Mouse (Mus musculus) stomach, postnatal 0 days (tissue): ENCODE measurements at regions not wholly inside any gene's neighbourhood (a gene's known extent, or its start where the extent isn't known, plus 50 kb on each side); places are given as distances from the start of the nearest gene placed in this dataset.
A peak's percentile ranks its signal among the peaks of the same experiment; 100 is the strongest.

Experiments used
- ATAC-seq: fragments of 200-750 bp; cut with Nextera tagmentation; 2 replicates; pipeline ENCODE4 v1.8.0; 2017; ENCODE audit not compliant: low FRiP score, low TSS enrichment
- DNase-seq: peaks from one replicate; pipeline ENCODE4 v3.0.0-alpha.2; 2016; ENCODE audit warnings: low spot score
- H3K27ac ChIP-seq: fragments of 300-500 bp; sonication (generic); replicated peaks from 2 replicates; pipeline ENCODE4 v1.5.1; 2014; ENCODE audit warnings: mild to moderate bottlenecking, control low read depth
- H3K27me3 ChIP-seq: fragments of 300-500 bp; sonication (generic); 2 replicates; pipeline ENCODE4 v1.6.1; 2014; ENCODE audit warnings: low read length; ENCODE audit not compliant: control insufficient read depth, insufficient read depth
- H3K36me3 ChIP-seq: fragments of 300-500 bp; sonication (generic); 2 replicates; pipeline ENCODE4 v1.6.1; 2014; ENCODE audit warnings: low read length, mixed read lengths; ENCODE audit not compliant: control insufficient read depth, insufficient read depth
- H3K4me1 ChIP-seq: fragments of 300-500 bp; sonication (generic); replicated peaks from 2 replicates; pipeline ENCODE4 v1.6.1; 2014; ENCODE audit warnings: antibody characterized with exemption; ENCODE audit not compliant: control insufficient read depth, insufficient read depth
- H3K4me2 ChIP-seq: fragments of 300-500 bp; sonication (generic); replicated peaks from 2 replicates; pipeline ENCODE4 v1.6.1; 2014; ENCODE audit warnings: low read depth, mild to moderate bottlenecking, control low read depth, moderate library complexity
- H3K4me3 ChIP-seq: fragments of 300-500 bp; sonication (generic); 2 replicates; pipeline ENCODE4 v1.5.1; 2014; ENCODE audit warnings: low read depth, low read length, control low read depth
- H3K9ac ChIP-seq: fragments of 300-500 bp; sonication (generic); 2 replicates; pipeline ENCODE4 v1.6.1; 2014; ENCODE audit warnings: mild to moderate bottlenecking, low read length, control low read depth, mixed read lengths
- H3K9me3 ChIP-seq: fragments of 300-500 bp; sonication (generic); 2 replicates; pipeline ENCODE4 v1.6.1; 2016; ENCODE audit warnings: low read length; ENCODE audit not compliant: control insufficient read depth
- CTCF ChIP-seq: IDR thresholded peaks from 2 replicates; pipeline ENCODE4 v1.5.1; 2016; ENCODE audit warnings: antibody characterized with exemption, low read depth, mild to moderate bottlenecking, moderate library complexity
- EP300 ChIP-seq: optimal IDR thresholded peaks from 2 replicates; pipeline ENCODE3; 2016; ENCODE audit warnings: antibody characterized with exemption
- WGBS: fragments of 180-500 bp; shearing (Covaris S2); extraction: QIAGEN DNeasy Blood & Tissue Kit; methylation state at CpG from one replicate; pipeline ENCODE4 v1.1.7; 2014; 5-methylcytosine and 5-hydroxymethylcytosine counted together

DNA sequence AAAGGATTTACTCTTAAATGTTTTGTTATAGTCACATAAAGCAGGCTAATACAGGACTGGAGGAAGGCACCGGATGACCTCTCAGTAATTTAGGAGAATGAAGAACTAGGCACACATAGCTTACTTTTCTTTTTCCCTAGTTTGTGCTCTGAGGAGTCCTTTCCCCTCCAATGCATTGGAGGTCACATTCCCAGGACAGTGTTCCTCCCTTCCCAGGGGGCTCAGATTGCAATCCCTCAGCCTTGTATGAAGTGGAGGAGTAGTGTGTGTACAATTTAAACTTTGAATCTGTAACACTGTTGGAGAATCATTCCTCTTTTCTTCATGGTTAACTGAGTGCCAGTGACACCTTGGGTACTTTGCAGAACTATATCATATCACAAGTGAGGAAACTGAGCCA lies 109.5 kb upstream of the Npy start:
- H3K4me3 ChIP-seq = no peak overlapping the region
- H3K4me2 ChIP-seq = no peak overlapping the region
- no peak overlapping the region for H3K27ac ChIP-seq
- H3K9me3 ChIP-seq = no peaks in the 10 kb centered on the region
- H3K36me3 ChIP-seq = no peaks in the 10 kb centered on the region
- no peak overlapping the region for H3K9ac ChIP-seq
- H3K4me1 ChIP-seq = no peaks in the 10 kb centered on the region
- no peak for TF ChIP-seq CTCF
- WGBS = 78% methylated on average over 1 of the region's 1 CpGs
- H3K27me3 ChIP-seq = no peaks in the 10 kb centered on the region
- DNase-seq (no peak), ATAC-seq (no peak)

- H3K36me3 ChIP-seq = no peaks in the 10 kb centered on the region
- H3K27ac ChIP-seq = no peak overlapping the region
- no peaks in the 10 kb centered on the region for H3K4me1 ChIP-seq
- H3K9ac ChIP-seq = no peak overlapping the region
- DNase-seq = no peak
- no peak overlapping the region for H3K4me2 ChIP-seq
- WGBS = 0% methylated on average over 2 of the region's 2 CpGs
- no peaks in the 10 kb centered on the region for H3K27me3 ChIP-seq
- TF ChIP-seq CTCF (peak; percentile 60), EP300 (no peak)
- H3K9me3 ChIP-seq = no peaks in the 10 kb centered on the region
- ATAC-seq = no peak
- H3K4me3 ChIP-seq = no peak overlapping the region
These were observed 106.0 kb upstream of the Npy start for GRCm38 (mm10) chr6:49716520-49716919.

DNA sequence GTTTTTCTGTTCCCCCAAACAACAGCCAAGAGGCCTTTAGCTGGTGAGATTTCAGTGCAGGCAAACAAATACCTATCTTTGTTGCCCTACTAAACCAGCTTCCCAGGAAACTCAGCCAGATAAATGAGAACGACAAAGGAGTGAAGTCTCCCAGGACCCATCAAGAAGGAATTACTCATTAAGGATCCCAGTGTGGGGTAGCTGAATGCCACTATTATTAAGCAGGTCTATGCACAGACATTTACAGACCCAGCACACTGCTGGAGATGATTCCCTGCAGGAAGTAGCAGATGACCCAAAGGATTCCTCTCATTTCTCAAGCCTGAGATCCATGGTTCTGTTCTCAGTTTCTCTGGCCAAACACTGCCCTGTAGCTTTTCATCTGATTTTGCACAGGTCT lies 105.6 kb upstream of the Npy start:
- H3K9me3 ChIP-seq = no peaks in the 10 kb centered on the region
- ATAC-seq (no peak), DNase-seq (no peak)
- TF ChIP-seq EP300 = no peak
- no peak for TF ChIP-seq CTCF
- no peak overlapping the region for H3K4me3 ChIP-seq
- H3K36me3 ChIP-seq = no peaks in the 10 kb centered on the region
- H3K9ac ChIP-seq = no peak overlapping the region
- no peak overlapping the region for H3K4me2 ChIP-seq
- no peaks in the 10 kb centered on the region for H3K4me1 ChIP-seq
- 17% methylated on average over 1 of the region's 1 CpGs for WGBS
- H3K27ac ChIP-seq = no peak overlapping the region
- H3K27me3 ChIP-seq = no peaks in the 10 kb centered on the region

DNA sequence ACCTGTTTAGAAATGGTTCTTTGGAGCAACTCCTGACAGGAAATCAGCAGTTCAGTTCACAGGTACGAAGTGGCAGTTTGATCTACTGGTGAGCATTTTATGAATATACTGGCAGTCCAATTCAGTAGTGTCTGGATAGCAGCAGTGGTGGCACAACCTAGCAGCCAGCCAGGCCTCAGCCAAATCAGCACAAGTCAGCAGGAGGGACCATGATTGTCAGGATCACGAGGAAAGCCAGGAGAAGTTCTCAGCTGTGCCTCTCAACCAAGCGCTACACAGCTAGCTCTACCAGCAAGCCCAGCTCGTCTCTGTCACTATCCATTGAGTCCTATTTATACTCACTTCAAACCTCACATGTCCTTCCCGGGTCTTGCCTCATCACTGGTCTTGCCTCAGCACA lies 89.3 kb upstream of the Npy start:
- Histone ChIP-seq H3K27ac (no peak overlapping the region), H3K36me3 (no peaks in the 10 kb centered on the region), H3K9me3 (no peaks in the 10 kb centered on the region), H3K4me1 (no peaks in the 10 kb centered on the region), H3K9ac (no peak overlapping the region), H3K27me3 (no peaks in the 10 kb centered on the region), H3K4me3 (no peak overlapping the region), H3K4me2 (no peak overlapping the region)
- ATAC-seq (no peak), DNase-seq (no peak)
- WGBS = 78% methylated on average over 5 of the region's 5 CpGs
- TF ChIP-seq EP300 (no peak), CTCF (no peak)

DNA sequence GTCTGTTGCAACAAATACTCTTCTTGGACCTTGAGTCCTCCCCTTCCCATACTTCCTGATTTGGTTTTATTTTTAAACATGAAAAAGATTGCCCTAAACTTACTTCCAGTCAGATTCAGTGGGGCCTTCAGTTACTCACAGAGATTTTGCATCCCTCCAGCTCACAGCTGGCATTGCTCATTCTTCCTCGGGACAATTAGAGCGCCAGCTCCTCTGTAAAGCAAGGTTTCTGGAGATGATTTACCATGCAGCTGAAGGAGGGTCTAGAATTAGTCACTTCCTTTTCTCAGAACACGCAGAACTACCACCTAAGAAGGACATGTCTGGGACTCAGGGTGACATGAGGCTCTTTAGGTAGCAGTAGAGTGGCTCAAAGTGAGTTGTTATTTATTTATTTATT lies 79.4 kb upstream of the Npy start:
- no peaks in the 10 kb centered on the region for H3K36me3 ChIP-seq
- WGBS = 50% methylated on average over 3 of the region's 3 CpGs
- no peak overlapping the region for H3K4me2 ChIP-seq
- H3K9ac ChIP-seq = no peak overlapping the region
- H3K4me3 ChIP-seq = no peak overlapping the region
- no peak for TF ChIP-seq EP300
- TF ChIP-seq CTCF = no peak
- no peak for ATAC-seq
- H3K9me3 ChIP-seq = no peaks in the 10 kb centered on the region
- no peak overlapping the region for H3K27ac ChIP-seq
- no peaks in the 10 kb centered on the region for H3K4me1 ChIP-seq
- H3K27me3 ChIP-seq = no peaks in the 10 kb centered on the region
- DNase-seq = no peak

- H3K9ac ChIP-seq = no peak overlapping the region
- no peaks in the 10 kb centered on the region for H3K27me3 ChIP-seq
- no peak overlapping the region for H3K4me2 ChIP-seq
- no peak for DNase-seq
- TF ChIP-seq EP300 (no peak), CTCF (no peak)
- WGBS = 72% methylated on average over 4 of the region's 4 CpGs
- H3K27ac ChIP-seq = no peak overlapping the region
- H3K4me1 ChIP-seq = no peaks in the 10 kb centered on the region
- no peak overlapping the region for H3K4me3 ChIP-seq
- no peaks in the 10 kb centered on the region for H3K9me3 ChIP-seq
- no peaks in the 10 kb centered on the region for H3K36me3 ChIP-seq
- ATAC-seq = no peak
These were observed 77.2 kb upstream of the Npy start for GRCm38 (mm10) chr6:49745301-49745700.

GRCm38 (mm10) chr6:49750544-49750943 lies 72.0 kb upstream of the Npy start:
- Histone ChIP-seq H3K27me3 (no peaks in the 10 kb centered on the region), H3K9ac (no peak overlapping the region), H3K9me3 (no peaks in the 10 kb centered on the region), H3K4me1 (no peaks in the 10 kb centered on the region), H3K4me3 (no peak overlapping the region), H3K36me3 (no peaks in the 10 kb centered on the region), H3K4me2 (no peak overlapping the region), H3K27ac (no peak overlapping the region)
- 53% methylated on average over 2 of the region's 2 CpGs for WGBS
- DNase-seq = no peak
- no peak for ATAC-seq
- TF ChIP-seq EP300 (no peak), CTCF (peak; percentile 57)
